Mouse (Mus musculus): ENCODE data around the gene Gsg1l.

Gene Gsg1l

GRCm38 (mm10) chr7:126031598-126032364, 50.4 kb downstream of the Gsg1l start:
- no peak for DNase-seq (ENCODE audit: low spot score)

- no peak for DNase-seq (ENCODE audit: low spot score)
Observed at GRCm38 (mm10) chr7:126027410-126027809, 54.8 kb downstream of the Gsg1l start.

DNA sequence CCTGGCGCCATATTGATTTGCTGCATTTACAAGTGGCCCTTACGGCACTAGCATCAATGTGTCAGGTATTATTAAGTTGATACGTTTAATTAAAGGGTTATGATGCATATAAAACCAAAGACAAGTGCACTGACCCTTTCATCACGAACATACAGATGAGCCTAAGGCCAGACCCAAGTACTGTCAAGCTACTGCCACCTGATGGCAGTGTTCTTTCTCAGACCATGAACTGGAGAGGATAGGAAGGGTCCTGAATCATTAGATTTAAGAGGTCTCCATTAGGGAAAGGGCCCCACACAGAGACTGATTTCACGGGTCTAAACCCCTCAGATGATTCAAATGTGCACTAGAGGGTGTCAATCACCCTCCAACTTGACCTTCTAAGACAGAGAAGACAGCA, 55.6 kb downstream of the Gsg1l start:
- no peak for DNase-seq (ENCODE audit: low spot score)

DNA sequence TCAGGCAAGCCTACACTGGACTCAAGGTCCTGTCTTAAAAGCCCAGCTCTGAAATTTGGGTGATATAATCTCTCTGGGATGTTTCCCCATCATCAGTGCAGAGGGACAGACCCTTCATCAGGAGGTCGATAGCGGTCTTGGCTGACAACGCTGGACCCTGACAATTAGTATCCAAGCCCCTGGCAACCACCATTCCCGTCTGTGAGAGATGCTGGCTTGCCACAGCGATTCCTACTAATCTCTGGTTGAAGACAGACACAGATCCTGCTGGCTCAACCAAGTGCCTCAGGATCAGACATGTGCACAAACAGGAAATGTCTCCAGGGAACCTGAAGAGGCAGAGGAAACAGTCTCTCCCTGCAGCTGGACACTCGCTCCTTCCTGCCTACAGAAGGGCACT, 62.2 kb downstream of the Gsg1l start:
- DNase-seq (ENCODE audit: low spot score), result no peak

DNA sequence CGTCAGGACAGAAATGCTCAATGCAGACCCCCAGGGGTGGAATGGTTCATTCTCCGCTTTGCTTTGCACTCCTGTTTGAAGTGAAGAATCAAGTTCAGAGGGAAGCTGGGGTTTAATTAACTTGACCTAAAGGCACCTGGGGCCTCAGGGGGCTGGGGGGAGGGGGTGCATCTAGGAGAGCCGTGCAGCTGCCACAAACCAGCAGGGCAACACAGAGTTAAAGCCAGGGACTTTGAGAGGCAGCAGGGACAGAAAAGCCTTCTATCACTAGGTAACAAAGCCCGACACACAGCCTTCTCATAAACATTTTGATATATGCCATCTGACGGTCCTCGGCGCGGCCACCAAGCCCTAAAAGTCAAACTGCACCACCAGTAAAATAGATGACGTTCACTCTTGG, 62.9 kb downstream of the Gsg1l start:
- no peak for DNase-seq (ENCODE audit: low spot score)

GRCm38 (mm10) chr7:126017455-126017854, 64.8 kb downstream of the Gsg1l start:
- DNase-seq (ENCODE audit: low spot score), result no peak

GRCm38 (mm10) chr7:126012325-126013021, 69.7 kb downstream of the Gsg1l start:
- no peak for DNase-seq (ENCODE audit: low spot score)

DNA sequence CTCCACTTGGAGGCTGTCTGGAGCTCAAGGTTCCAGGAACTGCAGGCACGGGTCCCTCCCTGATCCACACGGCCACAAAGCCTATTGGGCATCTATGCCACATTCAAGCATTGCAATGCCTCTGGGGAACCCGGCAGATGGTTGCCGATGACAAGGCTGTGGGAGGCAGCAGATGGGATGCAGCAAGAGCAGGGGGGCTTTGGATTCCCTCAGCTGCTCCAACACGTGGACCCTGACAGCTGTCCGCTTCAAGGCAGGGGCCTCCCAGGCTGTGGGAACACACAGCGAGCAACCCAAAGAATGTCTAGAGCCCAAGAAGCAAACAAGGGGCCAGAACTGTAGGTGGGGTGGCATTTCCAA, 73.4 kb downstream of the Gsg1l start:
- DNase-seq (ENCODE audit: low spot score), result no peak

GRCm38 (mm10) chr7:126008139-126008788, 73.9 kb downstream of the Gsg1l start:
- DNase-seq (ENCODE audit: low spot score), result no peak

DNA sequence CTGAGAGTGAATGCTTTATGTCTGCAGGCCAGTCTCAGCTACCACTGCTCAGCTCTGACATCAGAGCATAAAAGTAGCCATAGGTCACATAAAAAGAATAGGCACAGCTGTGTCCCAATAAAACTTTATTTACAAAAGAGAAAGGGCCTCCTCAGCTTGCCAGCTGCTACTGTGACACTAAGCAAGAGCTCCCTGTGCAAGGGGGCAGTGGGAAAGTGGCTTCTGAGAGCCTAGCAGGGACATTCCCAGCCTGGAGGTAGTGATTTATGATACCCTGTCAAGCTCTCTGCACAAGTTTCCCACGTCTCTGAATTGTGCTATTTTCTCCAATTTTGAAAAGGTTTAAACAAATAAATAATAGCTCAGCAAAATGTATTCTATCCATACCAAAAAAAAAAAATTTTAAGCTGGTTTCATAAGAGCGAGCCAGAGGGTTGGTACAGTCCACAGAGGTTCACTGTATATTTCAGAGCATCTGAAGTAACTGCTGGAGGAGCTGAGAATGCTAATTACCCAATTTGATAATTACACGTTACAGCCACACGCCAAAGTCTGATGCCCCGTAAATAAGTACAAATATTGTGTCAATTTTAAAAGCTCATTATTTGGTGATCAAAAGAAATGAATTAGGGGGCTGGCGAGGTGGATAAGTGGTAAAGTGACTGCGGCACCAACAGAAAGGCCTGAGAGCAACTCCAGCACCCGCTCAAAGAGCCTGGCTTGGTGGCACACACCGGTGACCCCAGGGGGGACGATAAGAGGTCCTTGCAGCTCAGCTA, 74.9 kb downstream of the Gsg1l start:
- DNase-seq (ENCODE audit: low spot score), result no peak

DNA sequence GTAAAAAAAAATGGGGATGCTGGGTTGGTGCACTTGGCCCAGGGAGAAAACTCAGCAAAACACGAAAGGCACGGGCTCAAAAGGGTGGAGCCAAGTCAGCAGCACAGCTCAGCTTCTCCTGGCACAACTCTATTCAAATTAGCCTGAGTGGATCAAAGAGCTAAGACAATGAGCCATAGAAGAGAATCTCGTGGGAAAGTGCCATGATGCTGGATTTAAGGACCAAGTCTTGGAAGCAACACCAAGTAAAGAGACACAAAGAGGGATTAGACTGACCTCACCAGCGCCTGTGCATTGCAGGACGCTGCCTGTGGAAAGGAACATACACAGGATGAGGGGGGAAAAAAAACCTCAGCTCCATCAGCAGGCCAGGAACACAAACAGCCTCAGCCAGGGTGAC, 76.9 kb downstream of the Gsg1l start:
- no peak for DNase-seq (ENCODE audit: low spot score)

DNA sequence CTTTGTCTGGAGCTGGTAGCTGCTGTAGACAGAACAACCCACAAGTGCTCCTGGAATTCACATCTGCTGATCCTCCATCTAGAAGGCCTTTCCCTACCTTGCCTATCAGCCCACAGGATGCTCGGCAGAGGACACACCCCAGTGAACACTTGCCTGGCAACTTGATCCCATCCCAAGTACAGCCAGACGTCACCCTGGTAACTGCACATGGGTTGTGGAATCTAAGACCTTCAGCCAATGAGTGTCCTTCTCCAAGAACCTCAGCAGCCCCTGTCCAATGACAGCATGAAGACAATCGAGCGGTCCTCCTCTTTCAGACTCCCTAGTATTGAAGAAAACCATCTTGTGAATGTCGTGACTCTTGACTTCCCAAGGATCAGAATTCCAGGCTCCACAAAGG, 80.5 kb downstream of the Gsg1l start:
- no peak for DNase-seq (ENCODE audit: low spot score)

- no peak for DNase-seq (ENCODE audit: low spot score)
Observed at GRCm38 (mm10) chr7:125999921-126000320, 82.3 kb downstream of the Gsg1l start.

- DNase-seq (ENCODE audit: low spot score), result no peak
Observed at GRCm38 (mm10) chr7:125996151-125996550, 86.1 kb downstream of the Gsg1l start.

DNA sequence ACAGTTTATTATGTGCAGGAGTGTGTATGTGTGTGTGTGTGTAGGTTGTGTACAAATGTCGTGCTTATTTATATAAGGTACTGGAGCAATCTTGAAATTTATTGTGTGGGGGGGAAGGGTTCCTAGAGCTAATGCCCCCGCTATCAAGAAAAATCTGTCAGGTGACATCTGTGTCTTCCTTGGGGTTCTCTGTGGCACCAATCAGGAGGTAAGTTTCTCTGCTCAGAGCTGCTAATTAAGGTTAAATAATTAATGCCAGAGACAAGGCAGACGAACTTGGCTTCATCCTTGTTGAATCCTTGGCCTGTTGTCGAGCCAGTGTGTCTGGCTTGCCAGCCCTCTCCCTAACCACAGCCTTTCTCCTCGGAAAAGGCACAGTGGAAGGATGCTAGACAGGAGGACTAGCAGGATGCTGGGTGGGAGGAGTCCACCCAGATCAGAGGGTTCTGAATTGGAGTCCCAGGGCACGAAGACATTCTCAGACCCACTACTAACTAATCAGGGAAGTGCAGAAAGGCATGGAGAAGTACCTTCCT, 89.8 kb downstream of the Gsg1l start:
- no peak for DNase-seq (ENCODE audit: low spot score)

GRCm38 (mm10) chr7:125991846-125992245, 90.4 kb downstream of the Gsg1l start:
- no peak for DNase-seq (ENCODE audit: low spot score)

DNA sequence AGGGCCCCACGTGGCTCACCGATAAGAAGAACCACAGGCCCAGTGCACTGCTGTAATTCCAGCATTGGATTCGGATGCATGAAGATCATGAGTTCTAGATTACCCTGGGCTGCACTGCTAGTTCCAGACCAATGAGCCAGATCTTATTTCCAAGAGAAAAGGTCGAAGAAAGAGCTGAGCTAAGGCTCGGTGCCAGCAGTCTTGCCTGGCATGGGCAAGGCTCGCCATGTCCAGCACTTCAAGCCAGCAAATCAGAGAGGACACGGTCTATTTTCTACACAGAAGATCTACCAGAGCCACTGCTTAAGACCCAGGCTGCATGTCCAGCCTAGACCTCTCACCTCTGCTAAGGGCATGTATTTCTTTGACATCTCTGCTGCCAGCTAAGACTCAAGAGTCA, 92.2 kb downstream of the Gsg1l start:
- DNase-seq (ENCODE audit: low spot score), result no peak

- DNase-seq (ENCODE audit: low spot score), result no peak
Observed at GRCm38 (mm10) chr7:125989489-125989888, 92.7 kb downstream of the Gsg1l start.

DNA sequence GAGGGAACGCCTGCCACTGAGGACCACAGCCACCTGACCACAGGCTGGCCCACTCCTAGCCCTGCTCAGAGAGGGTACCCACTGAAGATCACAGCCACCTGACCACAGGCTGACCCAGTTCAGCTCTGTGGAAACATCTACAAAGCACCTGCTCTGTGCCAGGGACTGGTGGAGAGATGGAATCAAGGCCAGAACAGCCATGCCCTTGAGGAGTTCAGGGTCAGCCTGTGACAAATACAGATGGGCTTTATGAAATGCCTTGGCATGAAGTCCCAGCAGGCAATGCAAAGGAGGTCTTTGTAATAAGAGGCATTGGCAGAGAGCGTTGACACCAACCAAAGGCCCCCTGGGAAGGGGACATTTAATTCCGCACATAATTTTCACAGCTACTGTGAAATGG, 93.9 kb downstream of the Gsg1l start:
- no peak for DNase-seq (ENCODE audit: low spot score)

GRCm38 (mm10) chr7:125987117-125987516, 95.1 kb downstream of the Gsg1l start:
- DNase-seq (ENCODE audit: low spot score), result no peak

DNA sequence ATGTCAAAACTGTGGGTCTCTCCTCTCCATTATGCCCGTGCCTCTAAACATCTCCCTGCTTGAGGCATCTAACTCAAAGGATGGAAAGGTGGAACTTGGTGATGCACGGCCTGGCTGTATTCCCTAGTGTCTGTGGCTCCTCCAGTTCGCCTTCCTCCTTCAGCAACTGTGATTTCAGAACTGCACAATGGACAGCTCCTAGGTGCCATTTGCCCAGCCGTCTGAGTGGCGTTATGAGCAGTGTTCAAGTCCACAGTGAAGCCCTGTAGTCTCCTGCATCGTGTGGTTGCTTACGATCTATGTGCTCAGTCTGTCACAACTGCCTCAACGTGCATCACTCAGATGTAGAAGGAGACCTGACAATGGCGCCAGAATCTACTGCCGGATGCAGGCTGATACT, 96.6 kb downstream of the Gsg1l start:
- no peak for DNase-seq (ENCODE audit: low spot score)

Data from urinary bladder, postnatal 25 days (tissue).